Comparison of ENCODE assay signal across 8 mouse cellular contexts in the genomic region with DNA sequence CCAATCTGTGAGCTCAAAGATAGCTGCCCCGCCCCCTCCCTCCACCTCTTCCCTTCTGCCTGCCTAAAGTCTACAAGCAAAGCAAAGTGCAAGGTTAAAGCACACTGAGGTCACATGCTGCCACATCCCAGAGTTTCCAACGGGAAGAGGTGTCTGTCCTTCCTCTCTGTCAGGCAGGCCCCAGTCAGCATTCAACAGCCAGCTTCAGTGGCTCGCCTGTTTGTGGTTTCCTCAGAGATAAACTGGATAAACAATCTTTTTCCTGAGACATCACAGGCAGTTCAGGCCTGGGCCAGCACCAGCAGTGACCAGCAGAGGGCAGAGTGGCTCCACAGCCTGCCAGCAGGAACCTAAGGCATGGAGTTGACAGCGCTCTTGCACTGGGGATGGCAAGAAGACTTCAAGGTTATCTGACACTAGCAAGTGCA. TPM values are rescaled to one million over a fixed set of nuclear protein-coding genes. Genes with fewer than 3 reads are reported as not detected.
DNase-seq lines count a peak whose midpoint lies in the region; ATAC-seq lines count a peak whose summit lies in the region.

No protein-coding gene starts in this region.

- peak; percentile 58 for DNase-seq in WW6 (ENCODE audit: low read depth, low spot score)
- peak; percentile 90 for DNase-seq in cerebellum, postnatal 4 days (ENCODE audit: low spot score in 2 of 2)
- peak; percentile 91 for DNase-seq in gastrocnemius, postnatal 10 days
- DNase-seq in induced T-regulatory cell, adult 2 months (ENCODE audit: low read depth) = peak; percentile 86
- peak; percentile 68 to 85 for DNase-seq in left cerebral cortex, adult 8-10 months (ENCODE audit: low spot score in 2 of 2)
- DNase-seq in right cerebral cortex, postnatal 10 days (ENCODE audit: low spot score in 2 of 2) = peak; percentile 81 to 90
- DNase-seq in urinary bladder, postnatal 14 days (ENCODE audit: low spot score) = peak; percentile 88

- ATAC-seq in megakaryocyte progenitor cell, adult 5-6 weeks (replicated peaks; ENCODE audit: poor library complexity) = peak; percentile 97

RNA-seq across cellular contexts. Expression of a gene that starts 22.0 kb away (rescaled TPM):
- total RNA-seq in gastrocnemius, postnatal 10 days (2021) = 10 to 100 TPM; 18.0 to 20.6 TPM
- 100 to 1,000 TPM in 1 of 4 experiments, 10 to 100 TPM in 3; 93.4 to 107 (median 97.0) TPM for total RNA-seq in left cerebral cortex, adult 8-10 months (2022)
- total RNA-seq in megakaryocyte progenitor cell, adult 5-6 weeks (2015) = 16.9 and 17.0 TPM in 2 replicates
- 20.1 and 30.0 TPM in 2 replicates for total RNA-seq in megakaryocyte progenitor cell, adult 5-6 weeks (2017)

RNA-seq across cellular contexts. Expression of a gene that starts 56.8 kb away (rescaled TPM):
- 10 to 100 TPM; 11.0 to 15.8 TPM for total RNA-seq in gastrocnemius, postnatal 10 days (2021)
- 10 to 100 TPM; 40.3 to 44.5 (median 42.4) TPM for total RNA-seq in left cerebral cortex, adult 8-10 months (2022)
- total RNA-seq in megakaryocyte progenitor cell, adult 5-6 weeks (2015) = 16.6 and 20.1 TPM in 2 replicates
- 32.9 and 55.1 TPM in 2 replicates for total RNA-seq in megakaryocyte progenitor cell, adult 5-6 weeks (2017)

Comparison
In these comparisons a context has a peak if more than half of its experiments do, and no peak if none do; other contexts are left out.
1. Peak in every context shown above with its lines: DNase-seq and ATAC-seq.